Mouse (Mus musculus) megakaryocyte progenitor cell, adult 5-6 weeks (primary cell): ENCODE results near the gene Mettl7b. TPM values are rescaled to one million over a fixed set of nuclear protein-coding genes. Genes with fewer than 3 reads are reported as not detected.

ENCODE experiments used
- ATAC-seq: replicated peaks from 2 replicates; pipeline ENCODE4 v1.8.0; 2016; ENCODE audit warnings: mild to moderate bottlenecking, moderate TSS enrichment, inconsistent platforms; ENCODE audit not compliant: poor library complexity
- total RNA-seq, 2 experiments: library from RNA; stranded (forward) in 1 of 2; stranded (reverse) in 1 of 2; fragments of 157-497, 149-512 nt in 1 of 2; fragments of 200-1000 nt in 1 of 2; gene quantifications; 2 replicates each; pipeline versions ENCODE4 v1.2.3 to v1.2.4; 2015 to 2017

Gene Mettl7b
- total RNA-seq, 2 experiments from 2014 or later: not detected

GRCm38 (mm10) chr10:128950208-128950887 lies 10.4 kb downstream of the Mettl7b start:
- no peak for ATAC-seq

GRCm38 (mm10) chr10:128947496-128947895 lies 13.3 kb downstream of the Mettl7b start:
- no peak for ATAC-seq

- peak; percentile 86 for ATAC-seq
Measured at GRCm38 (mm10) chr10:128945675-128946074, 15.1 kb downstream of the Mettl7b start.

GRCm38 (mm10) chr10:128940475-128941061 lies 20.2 kb downstream of the Mettl7b start:
- no peak for ATAC-seq

GRCm38 (mm10) chr10:128938974-128939373 lies 21.8 kb downstream of the Mettl7b start:
- no peak for ATAC-seq

GRCm38 (mm10) chr10:128938457-128938856 lies 22.3 kb downstream of the Mettl7b start:
- no peak for ATAC-seq

- ATAC-seq: no peak
Measured at GRCm38 (mm10) chr10:128937756-128938390, 22.9 kb downstream of the Mettl7b start.

- peak; percentile 21; the same call in 1 of the 2 replicates for ATAC-seq
Measured at GRCm38 (mm10) chr10:128935826-128936440, 24.9 kb downstream of the Mettl7b start.

- no peak for ATAC-seq
Measured at GRCm38 (mm10) chr10:128934997-128935787, 25.6 kb downstream of the Mettl7b start.

GRCm38 (mm10) chr10:128933976-128934721 lies 26.6 kb downstream of the Mettl7b start:
- ATAC-seq: peak; percentile 8; the same call in 1 of the 2 replicates

- ATAC-seq: peak; percentile 43
Measured at GRCm38 (mm10) chr10:128933574-128933973, 27.2 kb downstream of the Mettl7b start, which contains the start of gene Itga7. Gene Itga7 (plus strand): TSS chr10:128933818.

GRCm38 (mm10) chr10:128931441-128931840 lies 29.3 kb downstream of the Mettl7b start:
- no peak for ATAC-seq

GRCm38 (mm10) chr10:128929638-128930378 lies 31.0 kb downstream of the Mettl7b start:
- no peak for ATAC-seq

GRCm38 (mm10) chr10:128928356-128928755 lies 32.4 kb downstream of the Mettl7b start:
- ATAC-seq: no peak

GRCm38 (mm10) chr10:128923935-128924334 lies 36.9 kb downstream of the Mettl7b start, which contains the start of gene Bloc1s1:
Gene Bloc1s1 (minus strand): TSS chr10:128924035.
- peak; percentile 5; the same call in 1 of the 2 replicates for ATAC-seq

GRCm38 (mm10) chr10:128923013-128923691 lies 37.6 kb downstream of the Mettl7b start:
- ATAC-seq: peak; percentile 93

GRCm38 (mm10) chr10:128922822-128923012 lies 38.1 kb downstream of the Mettl7b start, which contains the start of gene Rdh5:
Gene Rdh5 (minus strand): TSS chr10:128922888.
- ATAC-seq: no peak

GRCm38 (mm10) chr10:128921883-128922821 lies 38.6 kb downstream of the Mettl7b start:
- ATAC-seq: no peak
